Mouse (Mus musculus) neural tube, embryonic 14.5 days (tissue): ENCODE measurements around the gene Stx4a. TPM values are rescaled to one million over a fixed set of nuclear protein-coding genes. Genes with fewer than 3 reads are reported as not detected.

Experiments used
- ATAC-seq: fragments of 200-750 bp; cut with Nextera tagmentation; 2 replicates; pipeline ENCODE4 v1.8.0; 2017; ENCODE audit warnings: low read depth, mild to moderate bottlenecking, moderate TSS enrichment, moderate library complexity
- H3K27ac ChIP-seq: fragments of 300-500 bp; sonication (generic); 2 replicates; pipeline ENCODE4 v1.5.1; 2014; ENCODE audit warnings: low read depth, mild to moderate bottlenecking, control low read depth, low read length, moderate library complexity, mixed read lengths
- H3K27me3 ChIP-seq: fragments of 300-500 bp; sonication (generic); 2 replicates; pipeline ENCODE4 v1.6.1; 2014; ENCODE audit warnings: low read length; ENCODE audit not compliant: control insufficient read depth, insufficient read depth
- H3K36me3 ChIP-seq: fragments of 300-500 bp; sonication (generic); 2 replicates; pipeline ENCODE4 v1.6.1; 2014; ENCODE audit warnings: low read length, mixed read lengths; ENCODE audit not compliant: control insufficient read depth, insufficient read depth
- H3K4me1 ChIP-seq: fragments of 300-500 bp; sonication (generic); 2 replicates; pipeline ENCODE4 v1.6.1; 2014; ENCODE audit warnings: low read length; ENCODE audit not compliant: control insufficient read depth, insufficient read depth
- H3K4me2 ChIP-seq: fragments of 300-500 bp; sonication (generic); 2 replicates; pipeline ENCODE4 v1.6.1; 2014; ENCODE audit warnings: mild to moderate bottlenecking, low read depth, low read length, control low read depth
- H3K4me3 ChIP-seq: fragments of 300-500 bp; sonication (generic); 2 replicates; pipeline ENCODE4 v1.5.1; 2014; ENCODE audit warnings: low read depth, low read length, control low read depth, mixed read lengths
- H3K9ac ChIP-seq: fragments of 300-500 bp; sonication (generic); replicated peaks from 2 replicates; pipeline ENCODE4 v1.6.1; 2014; ENCODE audit warnings: low read depth, mild to moderate bottlenecking, control low read depth, low read length, mixed read lengths
- H3K9me3 ChIP-seq: fragments of 300-500 bp; sonication (generic); 2 replicates; pipeline ENCODE4 v1.6.1; 2016; ENCODE audit warnings: low read length; ENCODE audit not compliant: control insufficient read depth
- WGBS: fragments of 180-500 bp; shearing (Covaris S2); extraction: QIAGEN DNeasy Blood & Tissue Kit; methylation state at CpG from one replicate; pipeline ENCODE4 v1.1.7; 2014; 5-methylcytosine and 5-hydroxymethylcytosine counted together
- polyA plus RNA-seq: library from polyadenylated mRNA; unstranded; fragments of >200 nt; fragmentation: Nextera tagmentation; extraction: Ambion mirVana; gene quantifications from 2 replicates; pipeline ENCODE4 v1.2.1, GENCODE M21; 2014

The Stx4a gene
- polyA plus RNA-seq, 1 experiment from 2014 or later, result 9.8 TPM

GRCm38 (mm10) chr7:127842001-127842718 lies 18.1 kb downstream of the Stx4a start:
- Histone ChIP-seq H3K9me3 (no peaks in the 10 kb centered on the region), H3K9ac (peak overlapping the region; percentile 22), H3K4me3 (peak overlapping the region; percentile 60), H3K36me3 (no peaks in the 10 kb centered on the region), H3K4me2 (peak overlapping the region; percentile 95), H3K4me1 (peaks cover 4% of the 10 kb centered on the region; the same call in 1 of the 2 replicates), H3K27ac (peak overlapping the region; percentile 36; the same call in 1 of the 2 replicates), H3K27me3 (no peaks in the 10 kb centered on the region)
- ATAC-seq, result peak; percentile 39
- WGBS, result under 1% methylated on average over 40 of the region's 40 CpGs

DNA sequence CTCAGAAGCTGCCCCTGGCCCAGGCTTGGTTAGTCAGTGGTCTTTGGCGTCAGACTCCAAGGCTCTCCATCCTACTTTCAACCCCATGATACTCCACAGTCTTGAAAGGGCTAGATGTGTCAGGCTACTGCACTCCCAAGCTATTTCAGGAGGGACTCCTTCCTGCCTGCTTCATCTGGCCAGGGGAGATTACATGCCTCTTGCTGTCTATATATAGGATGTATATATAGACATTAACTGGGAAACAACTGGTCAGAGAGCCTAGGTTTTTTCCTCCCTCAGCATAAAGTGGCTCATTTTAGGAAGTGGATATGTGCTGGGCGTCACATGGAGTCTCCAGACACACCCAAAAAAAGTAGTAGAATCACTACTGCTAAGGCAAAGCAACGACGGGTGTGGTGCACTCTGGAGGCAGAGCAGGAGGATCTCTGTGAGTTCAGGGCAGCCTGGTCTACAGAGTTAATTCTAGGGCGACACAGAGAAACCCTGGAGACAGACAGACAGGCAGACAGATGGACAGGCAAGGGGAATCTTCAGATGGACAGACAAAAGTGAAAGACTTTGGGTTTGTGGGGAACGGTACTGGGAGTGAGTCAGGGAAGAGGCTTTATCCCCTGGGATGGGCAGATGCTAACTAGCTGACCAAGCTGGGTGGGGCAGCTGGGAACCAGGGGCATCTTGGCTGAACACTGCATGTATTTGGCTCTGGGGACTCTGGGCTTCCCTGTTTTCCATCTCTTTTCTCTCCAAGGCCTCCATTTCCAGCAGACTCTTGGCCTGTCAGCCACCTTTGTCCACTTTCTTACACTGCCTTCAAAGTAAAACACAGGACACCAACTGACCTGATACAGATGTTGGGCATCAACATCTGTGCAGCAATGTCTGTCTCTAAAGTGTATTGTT lies 26.1 kb downstream of the Stx4a start:
- no peaks in the 10 kb centered on the region for H3K9me3 ChIP-seq
- no peak overlapping the region for H3K27ac ChIP-seq
- H3K4me1 ChIP-seq, result no peaks in the 10 kb centered on the region
- WGBS, result 82% methylated on average over 6 of the region's 6 CpGs
- no peak overlapping the region for H3K4me3 ChIP-seq
- no peaks in the 10 kb centered on the region for H3K36me3 ChIP-seq
- H3K27me3 ChIP-seq, result no peaks in the 10 kb centered on the region
- H3K4me2 ChIP-seq, result no peak overlapping the region
- H3K9ac ChIP-seq, result no peak overlapping the region
- no peak for ATAC-seq

DNA sequence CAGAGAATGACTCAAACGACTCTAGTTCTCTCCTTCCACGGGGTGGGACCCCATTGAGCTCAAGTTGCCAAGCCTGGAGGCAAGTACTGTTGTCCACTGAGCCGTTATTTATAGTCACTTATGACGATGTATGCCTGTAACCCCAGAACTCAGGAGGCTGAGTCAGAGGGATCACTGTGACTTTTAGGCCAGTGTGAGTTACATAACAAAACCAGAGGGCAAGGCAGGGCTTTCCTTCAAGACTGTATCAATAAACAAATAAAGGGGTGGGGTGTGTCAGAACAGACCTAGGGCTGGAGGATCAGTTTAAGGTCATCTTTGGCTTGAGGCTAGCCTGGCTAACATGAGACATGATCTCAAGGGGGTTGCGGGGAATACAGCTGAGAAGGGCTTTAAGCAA lies 26.8 kb downstream of the Stx4a start:
- Histone ChIP-seq H3K4me3 (no peak overlapping the region), H3K4me2 (no peak overlapping the region), H3K27ac (no peak overlapping the region), H3K9me3 (no peaks in the 10 kb centered on the region), H3K27me3 (no peaks in the 10 kb centered on the region), H3K36me3 (no peaks in the 10 kb centered on the region), H3K9ac (no peak overlapping the region), H3K4me1 (no peaks in the 10 kb centered on the region)
- WGBS, result 78% methylated on average over 5 of the region's 5 CpGs
- no peak for ATAC-seq

GRCm38 (mm10) chr7:127858258-127858657 lies 34.2 kb downstream of the Stx4a start:
- Histone ChIP-seq H3K4me1 (no peaks in the 10 kb centered on the region), H3K36me3 (0 out of 2 replicates have a peak, but pooled peaks cover 3% of the 10 kb centered on the region), H3K27me3 (no peaks in the 10 kb centered on the region), H3K9ac (no peak overlapping the region), H3K4me3 (no peak overlapping the region), H3K9me3 (no peaks in the 10 kb centered on the region), H3K27ac (no peak overlapping the region), H3K4me2 (no peak overlapping the region)
- WGBS, result 95% methylated on average over 6 of the region's 6 CpGs
- no peak for ATAC-seq

DNA sequence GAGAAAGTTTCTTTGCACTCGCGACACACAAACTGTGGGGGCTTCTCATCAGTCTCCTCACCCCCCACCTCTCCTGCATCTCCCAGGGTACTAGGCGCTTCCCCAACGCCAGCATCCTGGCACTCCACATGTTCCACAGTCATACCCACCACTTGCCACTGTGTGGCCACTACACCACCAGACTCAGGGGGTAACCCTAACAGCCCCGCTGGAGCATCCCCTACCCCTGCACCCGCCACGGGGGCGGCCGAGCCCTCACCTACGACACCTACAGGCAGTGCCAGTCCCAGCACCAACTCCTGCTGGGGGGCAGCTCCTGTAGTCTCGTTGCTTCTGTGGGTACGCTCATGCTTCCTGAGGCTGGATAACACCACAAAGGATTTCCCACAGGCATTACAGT lies 42.3 kb downstream of the Stx4a start:
- peaks cover 37% of the 10 kb centered on the region for H3K36me3 ChIP-seq
- no peaks in the 10 kb centered on the region for H3K9me3 ChIP-seq
- H3K4me3 ChIP-seq, result no peak overlapping the region
- no peak overlapping the region for H3K9ac ChIP-seq
- no peak overlapping the region for H3K4me2 ChIP-seq
- WGBS, result 96% methylated on average over 12 of the region's 12 CpGs
- ATAC-seq, result no peak
- no peaks in the 10 kb centered on the region for H3K27me3 ChIP-seq
- peaks cover 4% of the 10 kb centered on the region; the same call in 1 of the 2 replicates for H3K4me1 ChIP-seq
- H3K27ac ChIP-seq, result no peak overlapping the region

DNA sequence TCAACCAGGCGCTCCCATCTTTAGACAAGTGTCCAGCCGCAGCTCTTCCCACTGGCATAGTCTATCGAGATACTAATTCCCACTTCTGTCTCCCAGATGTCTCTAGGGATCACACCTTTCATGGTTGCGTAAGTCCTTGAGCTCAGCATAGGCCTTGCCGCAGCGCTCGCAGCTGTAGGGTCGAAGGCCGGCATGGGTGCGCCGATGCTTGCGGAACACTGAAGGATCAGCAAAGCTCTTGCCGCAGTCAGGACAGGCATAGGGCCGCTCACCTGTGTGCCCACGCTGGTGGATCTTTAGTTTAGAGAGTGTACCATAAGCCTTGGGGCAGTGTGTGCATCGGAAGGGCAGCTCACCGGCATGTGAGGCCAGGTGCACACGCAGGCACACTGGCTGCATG lies 43.5 kb downstream of the Stx4a start:
- Histone ChIP-seq H3K36me3 (peaks cover 34% of the 10 kb centered on the region), H3K4me1 (peaks cover 4% of the 10 kb centered on the region), H3K4me3 (no peak overlapping the region), H3K9ac (no peak overlapping the region), H3K9me3 (no peaks in the 10 kb centered on the region), H3K4me2 (no peak overlapping the region), H3K27me3 (no peaks in the 10 kb centered on the region), H3K27ac (no peak overlapping the region)
- no peak for ATAC-seq
- 97% methylated on average over 18 of the region's 18 CpGs for WGBS

DNA sequence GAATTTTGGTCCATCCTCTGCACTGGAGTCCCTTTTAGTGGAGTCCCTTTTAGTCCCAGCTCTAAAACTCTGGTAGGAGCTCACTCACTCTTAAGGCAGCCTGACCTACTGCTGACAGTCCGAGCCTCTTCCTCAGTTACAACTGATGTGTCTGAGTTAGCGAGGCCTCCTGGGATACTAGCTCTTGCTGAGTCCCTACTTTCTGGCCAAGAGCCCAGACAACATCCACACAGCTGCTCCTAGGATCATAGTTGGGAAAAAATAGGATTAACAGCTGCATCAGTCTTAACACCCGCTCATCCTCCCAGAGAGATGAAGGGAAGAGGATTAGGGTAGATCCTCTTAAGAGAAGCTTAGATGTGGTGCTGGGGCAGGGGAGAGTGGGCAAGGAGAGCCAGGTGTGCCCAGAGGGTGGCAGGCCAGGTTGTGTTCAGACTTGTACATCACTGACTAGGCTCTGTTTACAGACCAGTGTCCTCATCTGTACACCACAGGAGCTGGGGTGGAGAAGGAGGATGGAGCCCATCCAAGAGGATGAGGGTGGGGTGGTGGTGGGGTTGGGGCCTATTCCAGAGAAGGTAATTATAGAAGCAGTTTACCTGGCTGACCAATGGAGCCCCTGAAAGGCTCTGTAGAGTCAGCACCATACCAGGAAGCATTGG lies 45.2 kb downstream of the Stx4a start:
- Histone ChIP-seq H3K4me1 (peaks cover 17% of the 10 kb centered on the region), H3K4me3 (no peak overlapping the region), H3K27ac (no peak overlapping the region), H3K9ac (no peak overlapping the region), H3K27me3 (no peaks in the 10 kb centered on the region), H3K36me3 (peaks cover 33% of the 10 kb centered on the region), H3K9me3 (no peaks in the 10 kb centered on the region), H3K4me2 (no peak overlapping the region)
- WGBS, result 61% methylated on average over 3 of the region's 3 CpGs
- no peak; the same call in 1 of the 2 replicates for ATAC-seq

DNA sequence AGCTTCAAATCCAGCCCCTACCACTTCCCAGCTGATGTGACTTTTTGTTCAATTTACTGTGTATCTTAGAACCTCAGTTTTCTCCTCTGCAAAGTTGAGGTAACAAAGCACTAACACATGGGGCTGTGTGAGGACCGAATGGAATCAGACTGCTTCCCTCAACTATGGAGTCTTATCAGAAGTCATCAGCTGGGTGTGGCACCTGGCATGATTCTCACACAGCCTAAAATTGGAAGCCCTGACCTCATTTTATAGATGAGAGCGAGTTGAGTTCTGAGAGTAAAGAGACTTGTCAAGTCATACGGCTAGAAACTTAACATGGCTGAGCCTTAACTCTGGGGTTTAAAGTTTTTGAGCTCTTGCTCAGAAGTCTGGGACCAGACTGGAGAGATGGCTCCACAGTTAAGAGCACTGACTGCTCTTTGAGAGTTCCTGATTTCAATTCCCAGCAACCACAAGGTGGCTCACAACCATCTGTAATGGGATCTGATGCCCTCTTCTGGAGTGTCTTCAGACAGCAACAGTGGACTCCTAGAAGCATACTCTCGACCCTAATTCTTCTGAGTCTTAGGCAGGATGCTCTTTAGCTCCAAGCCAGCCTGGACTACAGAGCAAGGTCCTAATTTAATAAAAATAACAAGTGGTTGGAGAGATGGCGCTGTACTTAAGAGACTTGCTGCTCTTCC lies 46.2 kb downstream of the Stx4a start:
- Histone ChIP-seq H3K27me3 (0 out of 2 replicates have a peak, but pooled peaks cover 1% of the 10 kb centered on the region), H3K4me2 (no peak overlapping the region), H3K4me1 (peaks cover 22% of the 10 kb centered on the region), H3K27ac (no peak overlapping the region), H3K36me3 (peaks cover 27% of the 10 kb centered on the region; the same call in 1 of the 2 replicates), H3K9ac (no peak overlapping the region), H3K4me3 (no peak overlapping the region), H3K9me3 (no peaks in the 10 kb centered on the region)
- no peak for ATAC-seq
- WGBS, result 84% methylated on average over 5 of the region's 5 CpGs
